Mouse (Mus musculus): Measurements from ENCODE around the gene Bcl2a1b.
"Not testable (repeated sequence)": the region's sequence is repeated elsewhere in the genome, so short reads cannot be mapped to it uniquely, and the experiment has no call there.

DNA sequence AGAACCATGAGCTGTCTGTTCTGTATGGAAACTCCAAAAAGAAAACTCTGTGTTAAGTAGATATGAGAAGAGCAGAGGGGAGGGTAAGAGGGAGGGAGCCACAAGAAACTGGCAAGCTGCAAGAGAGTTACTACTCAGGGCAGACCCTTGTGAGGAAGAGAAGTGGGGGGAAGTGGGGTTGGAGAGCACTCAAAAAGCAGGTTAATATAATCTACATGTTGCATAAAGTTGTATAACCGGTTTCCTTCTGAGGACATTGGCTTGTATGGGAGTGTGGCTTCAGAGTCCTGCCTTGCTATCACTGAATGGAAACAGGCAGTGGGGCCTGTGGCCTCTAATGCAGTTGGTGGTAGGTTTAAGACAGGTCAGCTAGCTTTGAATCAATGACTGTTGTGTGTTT lies 1.5 kb upstream of the Bcl2a1b start:
- TF ChIP-seq MEF2A (IDR thresholded peaks at IDR 0.05; ENCODE audit: borderline replicate concordance, low read depth, low read length); JUND (conservative IDR thresholded peaks at IDR 0.05; ENCODE audit: low read depth, low read length); E2F4 (IDR thresholded peaks at IDR 0.05; ENCODE audit: insufficient replicate concordance, low read depth, low read length); HCFC1 (IDR thresholded peaks at IDR 0.05; ENCODE audit: low read depth, low read length): not testable (repeated sequence)

All from CH12.LX (cell line).